Mouse (Mus musculus) cortical plate, adult 2 months (tissue): Measurements from ENCODE around the gene Wfdc12.

Experiments used
- CTCF ChIP-seq: fragments of 200-500 bp; IDR thresholded peaks from 2 replicates; pipeline ENCODE4 v1.5.1; 2011; ENCODE audit warnings: mild to moderate bottlenecking, control low read depth, low read length; ENCODE audit not compliant: insufficient read depth; ENCODE audit errors: extremely low read depth
- POLR2A ChIP-seq: fragments of 200-500 bp; IDR thresholded peaks from 2 replicates; pipeline ENCODE4 v1.6.1; 2011; ENCODE audit warnings: mild to moderate bottlenecking, low read length, control low read depth; ENCODE audit not compliant: insufficient read depth; ENCODE audit errors: extremely low read depth

- TF ChIP-seq CTCF (peak; percentile 32), POLR2A (no peak)
These were observed 1.7 kb downstream of the Wfdc12 start for GRCm38 (mm10) chr2:164188722-164189121.
